In the genomic region with DNA sequence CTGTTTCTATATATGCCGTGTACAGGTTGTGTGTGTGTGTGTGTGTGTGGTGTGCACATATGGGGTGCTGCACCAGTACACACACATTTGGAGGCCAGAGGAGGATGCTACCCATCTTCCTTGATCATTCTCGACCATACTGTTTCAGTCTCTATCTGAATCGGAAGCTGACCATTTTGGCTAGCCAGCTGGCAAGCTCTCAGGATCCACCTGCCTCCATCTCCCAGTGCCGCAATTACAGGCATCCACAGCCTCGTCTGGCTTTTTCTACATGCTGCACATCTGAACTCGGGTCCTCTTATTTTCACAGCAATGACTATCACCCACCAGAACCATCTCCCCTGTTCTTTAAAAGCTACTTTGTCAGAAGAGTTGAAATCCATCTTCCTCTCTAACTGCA, we compare ENCODE assay signal across 5 mouse cellular contexts.
"Had no signal": no experiment of that assay in that cellular context is flagged by ENCODE, and none has a peak within 500 bp of the region (broad histone marks: within the 10 kb centered on the region; RNA-seq: fewer than 3 reads in every experiment).

No protein-coding gene starts in this region.

- DNase-seq: kidney, adult 8-10 months; kidney, postnatal 25 days; lung, embryonic 14.5 days; lung, postnatal 14 days; thymus, postnatal 36 days had no signal
